Mouse (Mus musculus): ENCODE measurements around the gene Gm10320.

GRCm38 (mm10) chr13:98491909-98492308 lies at the start of gene Gm10320:
- TF ChIP-seq EP300 (optimal IDR thresholded peaks at IDR 0.05) = no peak
- TF ChIP-seq CTCF (IDR thresholded peaks at IDR 0.05; ENCODE audit: low read depth) = no peak
